Mouse (Mus musculus): ENCODE measurements at regions not wholly inside any gene's neighbourhood (a gene's known extent, or its start where the extent isn't known, plus 50 kb on each side); places are given as distances from the start of the nearest gene placed in this dataset.

DNA sequence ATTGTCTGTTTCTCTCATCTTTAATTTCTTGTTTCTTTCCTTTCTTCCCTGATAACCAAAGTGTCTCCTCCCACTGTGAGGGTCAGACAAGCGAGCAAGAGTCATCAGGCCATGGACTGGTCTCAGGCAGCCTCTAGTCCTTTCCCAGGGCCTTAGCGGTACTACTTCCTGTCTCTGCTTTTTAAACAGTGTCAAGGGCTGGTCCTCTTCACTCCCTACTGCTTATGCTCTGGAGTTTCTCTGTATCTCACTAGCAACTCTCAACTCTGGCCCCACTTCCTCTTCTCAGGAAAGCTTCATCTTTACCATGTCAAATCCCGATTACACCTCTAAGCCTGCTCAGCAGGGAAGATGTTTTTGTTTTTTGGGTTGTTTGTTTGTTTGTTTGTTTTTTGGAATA lies 124.1 kb downstream of the Pten start:
- no peak for DNase-seq (ENCODE audit: low spot score)

DNA sequence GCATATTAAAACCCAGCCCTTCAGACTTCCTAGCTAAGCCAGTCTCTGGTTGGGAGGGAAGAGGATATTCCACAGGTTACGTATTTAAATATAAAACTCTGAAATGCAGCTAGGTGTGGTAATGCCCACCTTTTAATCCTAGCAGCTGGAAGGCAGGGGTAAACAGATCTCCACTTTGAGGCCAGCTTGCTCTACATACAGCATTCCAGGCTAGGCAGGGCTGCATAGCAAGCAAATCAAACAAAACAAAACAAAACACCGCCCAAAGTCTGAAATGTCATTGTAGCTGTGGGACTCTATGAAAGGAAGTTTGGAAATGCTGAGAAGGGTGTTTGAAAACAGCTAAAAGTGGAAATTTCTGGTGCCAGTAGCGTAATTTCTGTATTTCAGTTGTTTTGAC lies 127.0 kb downstream of the Pten start:
- no peak for DNase-seq (ENCODE audit: low spot score)

DNA sequence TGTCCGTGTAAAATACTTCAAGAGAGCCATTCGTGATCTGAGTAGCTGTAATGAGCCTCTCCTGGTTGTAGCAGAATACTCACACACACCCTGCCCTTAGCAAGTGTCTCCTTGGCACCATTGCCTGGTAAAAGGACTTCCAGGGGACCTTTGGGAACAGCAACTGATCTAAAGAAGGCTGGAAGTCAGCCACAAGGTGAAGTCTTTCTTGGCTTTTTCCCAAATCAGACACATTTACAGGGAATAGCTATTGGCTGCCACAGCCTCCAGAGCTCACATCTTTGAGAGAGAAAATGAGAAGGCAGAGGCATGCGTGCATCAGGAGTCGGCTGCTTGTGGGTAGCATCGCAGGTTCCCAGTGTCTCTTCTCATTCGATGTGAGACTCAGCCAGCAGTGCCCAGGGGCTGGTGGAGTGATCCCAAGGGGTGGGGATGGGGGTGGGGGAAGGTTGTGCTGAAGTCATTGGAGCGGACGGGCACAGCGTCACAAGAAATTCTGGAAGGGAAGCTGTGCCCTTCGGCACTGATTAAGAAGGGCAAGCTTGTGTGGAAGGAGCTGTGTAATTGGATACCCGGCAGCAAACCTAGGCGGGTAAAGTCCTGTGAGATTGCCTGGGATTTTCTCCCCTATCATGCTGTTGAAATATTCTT lies 128.3 kb downstream of the Pten start:
- no peak for DNase-seq (ENCODE audit: low spot score)

DNA sequence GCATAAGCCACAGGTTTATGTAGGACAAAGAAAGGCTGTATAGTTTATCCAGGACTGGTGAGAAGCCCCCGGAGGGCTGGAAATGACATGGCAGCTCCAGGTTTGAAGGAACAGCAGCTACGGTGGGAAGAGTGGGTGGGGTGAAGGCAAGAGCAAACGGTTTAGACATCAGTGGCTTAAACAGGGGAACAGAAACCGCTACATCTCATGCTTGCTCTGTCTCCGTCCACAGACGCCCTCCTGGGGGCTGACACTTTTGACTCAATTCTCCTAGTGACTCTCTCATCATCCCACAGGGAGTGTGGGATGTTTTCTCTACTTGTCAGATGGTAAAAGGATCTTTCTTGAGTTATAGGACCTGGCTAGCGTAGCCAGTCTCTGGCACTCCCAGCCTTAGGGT lies 129.9 kb downstream of the Pten start:
- no peak for DNase-seq (ENCODE audit: low spot score)

DNA sequence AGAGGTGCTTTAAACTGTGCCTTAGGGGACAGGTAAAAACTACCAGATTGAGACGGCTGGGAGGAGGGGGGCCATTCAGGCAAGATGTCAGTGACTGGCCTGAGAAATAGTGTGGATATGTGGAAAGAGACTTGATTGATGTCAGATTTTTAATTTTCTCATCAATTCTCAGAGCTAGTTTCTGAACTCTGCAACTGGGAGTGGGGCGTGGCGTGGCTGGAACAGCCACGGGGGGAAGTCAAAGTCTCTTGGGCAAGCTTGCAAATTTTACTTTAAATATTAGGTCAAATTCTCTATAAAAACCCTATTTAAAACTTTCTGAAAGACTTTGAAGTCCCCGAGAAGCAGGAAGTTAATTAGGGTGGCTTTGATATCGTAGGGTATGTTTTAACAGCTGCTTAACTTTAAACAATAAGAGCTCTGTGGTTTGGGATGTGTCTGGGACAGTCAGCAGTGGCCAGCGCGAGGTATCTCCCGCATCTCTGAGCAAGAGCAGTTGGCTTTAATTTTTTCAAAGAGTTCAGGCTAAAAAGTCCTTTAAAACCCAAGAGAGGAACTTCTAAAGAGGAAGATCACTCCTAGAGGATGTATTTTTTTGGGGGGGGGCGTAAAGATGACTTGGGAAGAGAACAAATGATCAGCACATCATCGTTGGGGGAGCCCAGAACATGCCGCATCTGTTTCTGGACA lies 131.5 kb downstream of the Pten start:
- no peak for DNase-seq (ENCODE audit: low spot score)

DNA sequence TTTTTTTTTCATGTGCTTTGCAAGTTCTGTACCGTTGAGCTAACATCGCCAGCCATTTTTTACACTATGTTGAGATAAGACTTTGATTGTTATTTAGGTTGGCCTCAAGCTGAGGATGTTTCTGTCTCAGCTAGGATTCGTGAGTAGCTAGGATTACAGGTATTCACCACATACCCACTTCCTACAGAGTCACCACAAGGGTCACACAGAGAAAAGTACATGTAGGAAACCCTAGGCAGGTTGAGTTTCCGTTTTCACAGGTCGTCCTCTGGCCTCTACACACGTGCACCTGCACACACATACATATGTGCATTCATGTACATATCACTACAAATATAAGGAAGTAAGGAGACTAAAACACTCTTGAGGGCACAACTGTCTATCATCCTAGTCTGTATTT lies 133.5 kb downstream of the Pten start:
- no peak for DNase-seq (ENCODE audit: low spot score)

DNA sequence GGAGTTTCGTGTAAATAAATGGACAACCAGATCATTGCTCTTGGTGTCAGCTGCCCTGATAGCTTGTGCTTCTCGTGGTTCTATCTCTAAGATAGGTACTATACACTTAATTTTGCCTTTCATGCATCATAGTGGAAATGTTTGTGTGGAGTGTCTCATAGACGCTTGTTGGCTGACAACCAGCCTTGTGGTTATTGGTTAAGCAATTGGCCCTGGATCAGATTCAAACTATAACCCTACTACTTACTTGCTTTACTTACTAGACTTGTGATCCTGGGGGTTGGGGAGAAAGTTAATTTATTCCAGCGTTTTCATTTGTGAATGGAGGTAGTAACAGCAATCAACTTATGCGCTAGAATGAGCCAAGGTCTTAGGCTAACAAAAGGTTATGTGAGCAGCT lies 135.2 kb downstream of the Pten start:
- DNase-seq (ENCODE audit: low spot score), result no peak

DNA sequence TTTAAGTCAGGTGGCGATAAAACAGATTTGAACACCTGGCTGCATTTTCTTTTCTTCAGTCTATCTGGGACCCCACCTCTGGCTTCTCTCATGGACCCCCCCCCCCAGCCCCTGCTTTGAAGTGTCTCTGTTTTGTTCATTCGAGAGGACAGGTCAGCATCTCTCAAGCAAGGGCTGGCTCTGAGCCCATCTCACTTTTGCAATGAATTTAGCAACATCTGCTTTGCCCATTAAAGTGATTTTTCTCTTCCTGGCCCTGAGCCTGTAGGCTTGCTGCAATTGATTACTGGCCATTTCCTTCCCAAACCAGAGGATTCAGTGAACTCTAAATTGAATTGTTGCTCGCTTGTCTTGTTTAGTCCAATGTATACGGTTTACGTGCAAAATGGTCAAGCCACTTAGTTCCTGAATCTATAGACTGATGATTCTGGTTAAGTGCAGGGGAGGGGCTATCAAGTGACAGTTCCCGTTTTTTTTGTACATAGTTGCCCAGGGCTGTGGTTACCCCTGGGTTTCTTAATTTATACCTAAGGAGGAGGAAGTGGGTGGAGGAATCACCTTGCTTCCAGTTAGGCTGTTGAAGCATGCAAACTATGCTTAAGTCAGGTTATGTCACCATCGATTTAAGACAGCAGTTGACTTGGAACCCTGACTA lies 146.3 kb downstream of the Pten start:
- DNase-seq (ENCODE audit: low spot score), result no peak

DNA sequence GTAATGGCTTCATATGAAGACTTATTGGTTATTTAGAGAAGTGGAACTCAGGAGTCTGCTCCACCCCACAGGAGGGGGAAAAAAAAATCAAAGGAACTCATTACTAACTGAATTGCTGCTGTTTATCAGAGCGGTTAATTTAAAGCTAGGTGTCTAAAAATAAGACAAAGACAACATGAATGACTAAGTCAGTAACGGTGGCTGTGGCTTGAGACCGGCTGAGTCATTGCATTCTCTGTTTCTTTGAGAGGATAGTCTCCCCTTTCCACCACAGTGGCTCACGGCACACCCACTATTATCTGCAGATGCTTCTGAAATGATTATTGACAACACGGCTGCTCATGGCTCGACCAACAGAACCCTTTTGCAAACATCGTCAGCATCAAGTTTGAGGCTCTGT lies 147.2 kb downstream of the Pten start:
- no peak for DNase-seq (ENCODE audit: low spot score)

DNA sequence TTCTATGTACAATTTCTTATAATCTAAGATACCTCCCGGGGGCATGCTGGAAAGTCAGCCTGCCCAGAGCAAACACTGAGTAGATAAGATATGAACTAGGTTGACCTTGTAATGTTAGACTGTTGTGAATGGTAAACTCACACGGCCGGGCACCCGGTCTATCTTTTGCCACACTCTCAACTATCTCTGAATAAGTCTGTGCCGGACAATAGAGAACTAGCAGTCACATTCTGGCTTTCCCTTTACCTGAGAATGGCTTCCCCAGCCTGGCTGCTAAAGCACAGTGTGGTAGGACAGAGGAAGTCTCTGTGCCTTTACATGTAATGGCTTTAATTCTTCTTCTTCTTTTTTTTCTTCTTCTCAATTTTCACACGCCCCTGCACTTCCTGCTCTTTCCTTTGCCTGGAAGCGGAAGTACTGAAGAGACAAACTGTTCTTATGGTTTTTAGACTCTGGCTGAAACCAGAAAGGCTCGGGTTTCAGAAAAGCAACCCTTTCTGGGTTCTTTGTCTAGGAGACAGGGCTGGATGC lies 148.7 kb downstream of the Pten start:
- DNase-seq (ENCODE audit: low spot score), result no peak

DNA sequence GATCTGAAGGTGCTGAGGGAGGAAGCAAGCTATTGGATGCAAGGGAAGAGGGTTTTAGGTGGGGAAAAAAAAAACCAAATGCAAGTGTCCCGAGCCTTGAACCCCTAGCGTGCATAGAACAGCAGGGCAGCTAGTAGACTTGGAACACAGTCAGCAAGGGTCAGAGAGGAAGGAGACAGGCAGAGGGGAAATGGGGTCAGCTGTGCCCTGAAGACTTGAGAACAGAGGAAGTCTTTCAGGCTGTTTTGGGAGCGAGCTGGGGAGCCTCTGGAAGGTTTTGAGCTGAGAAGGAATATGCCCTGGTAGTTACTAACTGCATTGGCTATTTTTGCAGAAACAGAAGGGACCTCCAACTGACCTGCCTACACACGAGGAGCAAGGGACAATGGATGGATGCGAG lies 149.5 kb downstream of the Pten start:
- DNase-seq (ENCODE audit: low spot score), result no peak

DNA sequence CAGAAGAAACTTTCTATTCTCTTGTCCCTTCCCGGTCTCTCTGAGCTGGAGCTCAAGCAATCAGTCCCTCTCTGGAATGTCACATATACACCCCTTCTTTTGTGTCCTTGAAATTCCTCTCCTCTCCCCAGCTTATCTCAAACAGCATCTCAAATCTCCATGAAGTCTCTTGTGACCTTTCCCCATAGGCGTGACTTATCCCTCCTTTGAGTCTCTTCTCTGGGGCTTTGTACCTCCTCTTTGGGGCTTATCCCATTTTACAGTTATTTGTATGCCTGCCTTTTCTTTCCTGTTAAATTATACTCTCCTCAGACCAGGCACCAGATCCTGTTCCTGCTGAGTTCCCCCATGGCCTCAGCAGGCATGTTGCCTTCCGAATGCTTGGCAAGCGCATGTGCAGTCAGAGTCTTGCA lies 152.8 kb downstream of the Pten start:
- DNase-seq (ENCODE audit: low spot score), result no peak

DNA sequence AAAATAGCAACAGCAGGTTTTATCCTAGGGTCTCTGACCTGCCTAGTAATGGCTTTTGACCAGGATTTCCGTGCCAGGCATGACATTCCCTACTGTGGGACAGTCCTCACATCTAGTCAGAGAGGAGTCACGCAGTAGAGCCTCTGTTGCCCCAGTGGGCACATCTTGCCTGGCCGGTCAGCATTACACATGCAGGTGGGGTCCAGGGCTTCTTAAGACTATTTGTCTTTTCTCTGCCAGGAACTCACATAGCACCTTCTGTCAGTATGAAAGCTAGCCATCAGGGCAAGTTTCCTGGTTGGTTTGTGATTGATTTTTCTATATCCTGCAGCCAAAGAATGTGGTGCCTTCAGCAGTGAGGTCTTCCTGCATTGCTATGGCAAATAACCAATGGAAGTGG lies 155.0 kb downstream of the Pten start:
- no peak for DNase-seq (ENCODE audit: low spot score)

DNA sequence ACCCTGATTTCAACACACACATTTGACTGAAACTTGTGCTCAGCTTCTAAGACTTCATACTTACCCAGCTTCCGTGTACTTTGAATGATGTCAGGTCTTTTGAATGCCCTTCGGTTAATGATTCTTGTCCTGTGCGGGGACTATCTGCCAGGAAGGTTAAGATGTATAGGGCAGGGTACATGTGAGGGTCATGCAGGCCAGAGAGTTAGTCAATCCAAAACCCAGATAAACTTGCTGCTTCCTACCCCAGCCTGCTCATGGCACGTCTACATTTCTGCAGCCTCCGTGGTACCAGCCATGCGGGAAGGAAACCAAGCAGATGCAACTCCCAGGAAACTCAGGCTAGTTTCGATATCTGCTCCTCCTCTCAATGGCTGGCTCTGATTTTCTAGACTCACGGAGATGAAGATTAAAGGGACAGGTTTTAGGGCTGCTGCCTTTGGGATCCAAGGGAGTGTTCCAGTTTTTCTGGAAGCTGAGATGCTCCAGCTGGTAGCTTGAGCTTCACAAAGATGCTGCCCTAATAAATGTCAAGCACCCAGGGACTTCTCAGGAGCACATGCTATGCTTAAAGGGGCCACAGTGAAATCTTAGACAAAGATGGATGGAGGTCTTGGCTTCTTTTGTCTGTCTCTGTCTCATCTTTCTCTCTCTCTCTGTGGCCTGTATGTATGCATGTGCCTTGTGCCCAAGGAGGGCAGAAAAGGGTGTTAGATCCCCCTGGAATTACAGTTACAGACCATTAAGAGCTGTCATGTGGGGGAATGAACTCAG lies 159.4 kb downstream of the Pten start:
- DNase-seq (ENCODE audit: low spot score), result no peak

DNA sequence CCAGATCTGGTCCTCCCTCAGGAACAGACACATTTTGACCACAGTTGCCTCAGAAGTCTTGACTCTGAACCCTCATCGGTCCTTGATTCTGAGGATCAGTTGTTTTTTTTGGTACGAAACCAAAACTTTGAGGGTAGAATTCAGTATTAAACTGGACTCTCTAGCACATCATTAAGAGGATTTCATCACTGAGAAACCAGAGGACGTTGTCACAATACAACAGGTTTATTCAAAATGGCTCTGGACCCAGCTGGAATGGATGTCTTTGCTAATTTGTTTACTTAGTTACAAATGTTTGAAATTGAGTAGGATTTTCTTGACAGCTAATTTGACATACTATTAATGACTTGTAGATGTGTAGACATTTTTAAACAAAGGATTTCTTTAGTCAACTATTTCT lies 163.7 kb downstream of the Pten start:
- DNase-seq (ENCODE audit: low spot score), result no peak

DNA sequence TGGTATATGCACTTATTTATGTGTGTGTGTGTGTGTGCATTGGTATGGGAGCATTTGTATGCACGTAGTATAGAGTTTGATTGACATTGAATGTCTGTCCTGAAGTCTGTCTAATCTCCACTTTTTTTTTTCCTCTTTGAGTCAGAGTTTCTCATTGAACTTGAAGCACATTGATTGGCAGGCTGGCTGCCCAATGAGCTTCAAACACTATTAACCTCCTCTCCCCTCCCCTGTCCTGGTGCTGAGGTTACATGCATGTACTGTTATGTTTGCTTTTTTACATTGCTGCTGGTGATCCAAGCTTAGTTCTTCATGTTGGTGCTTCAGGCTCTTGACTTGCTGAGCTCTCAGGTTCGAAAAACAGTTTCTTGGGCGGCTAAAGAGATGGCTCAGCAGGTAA lies 166.6 kb downstream of the Pten start:
- no peak for DNase-seq (ENCODE audit: low spot score)

DNA sequence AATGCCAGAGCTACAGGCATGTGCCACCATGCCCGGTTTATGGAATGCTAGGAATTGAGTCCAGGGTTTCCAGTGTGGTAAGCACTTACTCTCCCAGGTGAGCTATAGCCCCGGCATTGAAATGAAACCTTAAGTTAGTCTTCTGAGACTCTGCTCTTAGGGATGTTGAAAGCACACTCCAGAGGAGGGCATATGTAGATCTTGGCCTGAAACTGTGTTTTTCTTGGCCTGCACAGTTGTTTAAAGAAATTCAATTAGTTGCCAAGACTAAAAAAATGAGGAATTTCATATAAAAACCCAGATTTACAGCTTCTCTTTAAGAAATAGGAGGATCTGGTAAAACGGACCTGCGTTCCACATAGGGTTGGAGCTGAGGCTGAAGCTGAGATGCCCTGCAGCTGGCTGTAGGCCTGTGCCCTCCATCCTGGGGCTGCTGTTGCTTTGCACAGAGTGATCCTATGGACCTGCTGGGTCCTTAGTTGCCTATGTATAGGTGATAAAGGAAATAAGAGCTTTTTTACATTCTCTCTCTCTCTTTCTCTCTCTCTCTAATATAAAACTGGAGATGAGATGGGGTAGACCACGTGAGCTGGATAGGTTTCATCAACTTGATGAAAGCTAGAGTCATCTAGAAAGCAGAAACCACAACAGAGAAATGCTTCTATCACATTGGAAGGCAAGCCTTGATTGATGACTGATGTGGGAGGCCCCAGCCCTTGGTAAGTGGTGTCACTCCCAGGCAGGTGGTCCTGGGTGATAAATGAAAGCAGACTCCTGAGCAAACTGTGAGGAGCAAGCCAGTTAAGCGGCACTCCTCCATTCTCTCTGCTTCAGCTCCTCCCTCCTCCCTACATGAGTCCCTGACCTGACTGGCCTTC lies 168.6 kb downstream of the Pten start:
- DNase-seq (ENCODE audit: low spot score), result no peak

DNA sequence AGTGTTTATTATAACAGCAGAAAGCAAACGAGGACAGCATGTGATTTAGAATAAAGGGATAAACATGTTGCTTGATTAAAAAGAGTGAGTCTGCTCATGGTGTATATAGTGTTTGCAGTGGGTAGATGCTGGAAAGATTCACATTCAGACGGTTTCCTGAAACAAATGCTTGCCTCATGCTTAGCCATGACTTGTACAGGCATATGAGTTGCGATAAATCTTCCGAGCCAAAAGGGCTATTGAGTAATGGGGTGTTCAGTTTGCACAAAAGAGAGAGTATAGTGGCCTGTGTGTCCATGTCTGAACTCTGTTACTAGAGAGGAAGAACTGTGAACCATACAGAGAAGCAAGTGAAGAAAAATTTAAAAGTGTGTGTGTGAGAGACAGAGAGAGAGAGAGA lies 169.3 kb downstream of the Pten start:
- no peak for DNase-seq (ENCODE audit: low spot score)

DNA sequence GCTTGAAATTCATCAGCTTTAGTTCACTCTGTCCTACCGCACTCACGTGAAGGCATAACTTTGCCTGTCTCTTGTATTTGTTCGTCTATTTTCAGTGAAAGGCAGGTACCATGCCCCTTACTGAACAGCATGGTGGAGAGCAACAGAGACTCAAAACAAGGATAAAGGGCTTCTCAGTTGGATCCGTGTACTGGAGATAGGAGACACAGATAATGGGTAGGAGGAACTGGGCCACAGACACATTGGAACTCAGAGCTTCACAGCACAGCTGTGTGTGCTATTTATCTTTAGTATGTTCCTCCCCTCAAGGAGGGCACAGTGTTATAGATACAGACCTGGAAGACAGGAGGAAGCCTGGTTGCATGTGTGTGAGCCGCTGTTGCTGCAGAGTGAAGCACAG lies 176.4 kb downstream of the Pten start:
- DNase-seq (ENCODE audit: low spot score), result no peak

DNA sequence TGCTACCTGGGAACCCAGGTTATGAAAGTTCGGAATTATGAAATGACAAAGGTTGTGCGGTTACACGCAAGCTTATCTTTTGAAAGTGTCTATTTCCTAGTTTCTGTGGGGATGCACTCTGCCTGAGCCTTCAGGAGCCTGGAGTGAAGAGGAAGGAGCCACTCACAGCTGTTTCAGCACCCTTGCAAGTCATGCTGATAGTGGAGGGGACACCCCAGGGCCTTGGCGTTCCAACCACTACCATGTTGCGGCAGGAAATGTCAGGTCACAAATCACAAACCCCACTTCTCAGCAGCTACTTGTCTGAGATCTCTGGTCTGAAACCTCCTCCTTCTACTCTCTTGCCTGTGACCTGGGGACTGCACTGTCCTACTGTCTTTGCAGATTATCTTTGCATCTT lies 178.3 kb downstream of the Pten start:
- DNase-seq (ENCODE audit: low spot score), result no peak

DNA sequence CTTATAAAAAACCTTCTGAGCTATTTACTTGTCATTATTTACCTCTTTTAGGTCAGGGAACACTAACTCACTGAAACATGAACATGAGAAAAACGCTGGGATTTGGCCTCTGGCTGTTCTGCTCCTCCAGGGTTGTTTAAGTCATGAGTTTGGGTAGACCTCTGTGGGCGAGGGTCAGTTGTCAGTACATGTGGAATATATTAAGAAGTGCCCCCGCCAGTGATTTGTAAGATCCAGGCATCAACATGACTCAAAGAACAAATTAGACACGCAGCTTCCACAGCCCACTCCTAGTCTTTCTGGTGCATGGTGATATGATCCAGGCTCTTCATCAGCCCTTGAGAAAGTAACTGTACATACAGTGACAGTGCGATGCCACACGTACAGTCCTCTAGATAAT lies 180.3 kb downstream of the Pten start:
- no peak for DNase-seq (ENCODE audit: low spot score)

DNA sequence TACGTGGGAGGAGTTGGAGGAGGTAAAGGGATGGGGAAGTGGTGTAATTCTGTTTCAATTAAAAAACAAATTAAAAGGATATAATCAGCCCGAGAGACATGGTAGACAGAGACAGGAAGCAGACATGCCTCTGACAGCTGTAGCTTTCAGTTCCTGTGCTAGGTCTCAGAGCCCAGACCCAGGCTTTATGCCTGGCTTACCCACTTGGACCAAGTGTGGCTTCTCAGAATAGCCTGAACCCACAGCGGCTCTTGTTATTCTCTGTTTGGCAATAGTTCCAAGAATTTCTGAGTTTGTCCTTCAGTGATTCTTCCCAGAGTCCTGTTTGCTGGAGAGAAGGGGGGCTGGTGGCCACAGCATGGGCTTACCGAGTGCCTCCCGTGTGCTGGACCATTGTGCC lies 182.4 kb downstream of the Pten start:
- DNase-seq (ENCODE audit: low spot score), result no peak

Measured in ovary, postnatal 10 days (tissue).